Mouse (Mus musculus) lung, embryonic 14.5 days (tissue): ENCODE results near the gene Tmem136. TPM values are rescaled to one million over a fixed set of nuclear protein-coding genes. Genes with fewer than 3 reads are reported as not detected.
A peak's percentile ranks its signal among the peaks of the same experiment; 100 is the strongest.

Experiments used
- ATAC-seq: fragments of 200-750 bp; cut with Nextera tagmentation; 2 replicates; pipeline ENCODE4 v1.8.0; 2017; ENCODE audit warnings: mild to moderate bottlenecking, moderate TSS enrichment, moderate library complexity; ENCODE audit not compliant: insufficient read depth
- DNase-seq: peaks from one replicate; pipeline ENCODE4 v3.0.0-alpha.2; 2015
- H3K27ac ChIP-seq: fragments of 300-500 bp; sonication (generic); 2 replicates; pipeline ENCODE4 v1.5.1; 2014; ENCODE audit warnings: low read depth, mild to moderate bottlenecking, moderate library complexity
- H3K27me3 ChIP-seq: fragments of 300-500 bp; sonication (generic); 2 replicates; pipeline ENCODE4 v1.6.1; 2014; ENCODE audit warnings: low read length, control low read depth; ENCODE audit not compliant: insufficient read depth
- H3K36me3 ChIP-seq: fragments of 300-500 bp; sonication (generic); 2 replicates; pipeline ENCODE4 v1.6.1; 2014; ENCODE audit warnings: control low read depth; ENCODE audit not compliant: insufficient read depth
- H3K4me1 ChIP-seq: fragments of 300-500 bp; sonication (generic); 2 replicates; pipeline ENCODE4 v1.6.1; 2014; ENCODE audit warnings: antibody characterized with exemption, control low read depth; ENCODE audit not compliant: insufficient read depth
- H3K4me2 ChIP-seq: fragments of 300-500 bp; sonication (generic); 2 replicates; pipeline ENCODE4 v1.6.1; 2014; ENCODE audit warnings: mild to moderate bottlenecking
- H3K4me3 ChIP-seq: fragments of 300-500 bp; sonication (generic); 2 replicates; pipeline ENCODE4 v1.5.1; 2014; ENCODE audit warnings: low read depth, low read length
- H3K9ac ChIP-seq: fragments of 300-500 bp; sonication (generic); 2 replicates; pipeline ENCODE4 v1.6.1; 2014
- H3K9me3 ChIP-seq: fragments of 300-500 bp; sonication (generic); 2 replicates; pipeline ENCODE4 v1.6.1; 2016; ENCODE audit warnings: low read depth, low read length, control low read depth
- CTCF ChIP-seq: IDR thresholded peaks from 2 replicates; pipeline ENCODE4 v1.5.1; 2016; ENCODE audit warnings: antibody characterized with exemption, low read depth
- WGBS: fragments of 180-500 bp; shearing (Covaris S2); extraction: QIAGEN DNeasy Blood & Tissue Kit; methylation state at CpG from one replicate; pipeline ENCODE4 v1.1.7; 2014; 5-methylcytosine and 5-hydroxymethylcytosine counted together
- polyA plus RNA-seq: library from polyadenylated mRNA; unstranded; fragments of >200 nt; fragmentation: Nextera tagmentation; extraction: Ambion mirVana; gene quantifications from 2 replicates; pipeline ENCODE4 v1.2.1, GENCODE M21; 2014

Gene Tmem136
- polyA plus RNA-seq, 1 experiment from 2014 or later: 5.3 TPM

DNA sequence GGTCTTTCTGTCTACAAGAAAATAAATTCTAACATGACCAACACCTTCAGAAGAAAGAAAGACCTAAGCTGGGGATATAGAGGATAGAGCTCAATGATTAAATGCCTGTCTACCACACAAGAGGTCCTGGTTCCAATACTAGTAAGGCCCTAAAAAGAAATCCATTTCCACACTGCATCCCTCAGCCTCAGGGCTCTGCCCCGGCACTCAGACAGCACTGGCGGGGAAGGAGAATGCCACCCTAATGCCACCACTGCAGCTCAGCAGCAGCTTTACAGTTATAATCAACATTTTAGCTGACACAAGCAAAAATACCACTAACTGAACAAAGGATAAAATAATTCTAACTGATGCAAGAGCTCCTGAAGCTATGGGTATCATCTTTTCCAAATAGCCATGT is 46.2 kb downstream of the Tmem136 start:
- Histone ChIP-seq H3K4me3 (no peak overlapping the region), H3K27me3 (no peaks in the 10 kb centered on the region), H3K4me1 (0 out of 2 replicates have a peak, but pooled peaks cover 5% of the 10 kb centered on the region), H3K36me3 (no peaks in the 10 kb centered on the region), H3K4me2 (no peak overlapping the region), H3K9ac (no peak overlapping the region), H3K9me3 (no peaks in the 10 kb centered on the region), H3K27ac (no peak overlapping the region)
- 71% methylated on average over 2 of the region's 2 CpGs for WGBS
- no peak for DNase-seq
- no peak for TF ChIP-seq CTCF
- no peak for ATAC-seq

DNA sequence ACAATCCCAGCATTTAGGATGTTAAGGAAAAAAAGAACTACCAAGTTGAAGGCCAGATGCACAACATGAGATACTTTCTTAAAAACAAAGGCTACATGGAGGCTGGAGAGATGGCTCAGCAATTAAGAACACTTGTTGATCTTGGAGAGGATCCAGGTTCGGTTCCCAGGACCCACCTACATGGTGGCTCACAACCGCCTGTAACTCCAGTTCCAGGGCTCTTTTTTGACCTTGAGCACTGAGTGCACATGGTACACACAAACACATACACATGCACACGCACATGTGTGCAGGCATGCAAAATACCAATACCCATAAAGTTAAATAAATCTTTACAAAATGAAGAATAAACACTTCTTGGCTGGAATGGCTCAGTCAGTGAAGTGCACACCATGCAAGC is 48.5 kb downstream of the Tmem136 start:
- H3K36me3 ChIP-seq: no peaks in the 10 kb centered on the region
- no peak overlapping the region for H3K4me2 ChIP-seq
- TF ChIP-seq CTCF: no peak
- no peaks in the 10 kb centered on the region for H3K27me3 ChIP-seq
- no peak for ATAC-seq
- WGBS: 61% methylated on average over 3 of the region's 3 CpGs
- 0 out of 2 replicates have a peak, but pooled peaks cover 5% of the 10 kb centered on the region for H3K4me1 ChIP-seq
- H3K9me3 ChIP-seq: no peaks in the 10 kb centered on the region
- H3K4me3 ChIP-seq: no peak overlapping the region
- H3K27ac ChIP-seq: 0 out of 2 replicates have a peak overlapping the region, but pooled peaks have one; percentile 8
- H3K9ac ChIP-seq: no peak overlapping the region
- peak; percentile 15 for DNase-seq

DNA sequence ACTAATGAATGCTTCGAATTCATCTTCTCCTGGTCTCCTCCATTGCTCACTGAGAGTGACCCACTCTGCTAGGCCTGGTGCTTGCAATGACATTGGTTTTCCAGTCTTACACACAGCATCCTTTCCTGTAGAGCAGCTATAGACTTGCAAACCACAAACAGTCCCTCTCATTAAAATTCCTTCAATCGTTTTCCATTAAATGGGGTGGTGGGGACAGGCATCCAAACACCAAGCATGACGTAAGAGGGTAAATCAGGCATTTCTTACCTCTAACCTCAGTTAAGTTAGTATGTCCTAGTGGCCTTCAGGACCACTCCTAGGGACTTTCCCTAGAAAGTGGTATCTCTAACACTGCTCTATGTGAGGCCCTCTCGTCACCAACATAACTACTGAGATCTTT is 51.1 kb downstream of the Tmem136 start:
- DNase-seq: no peak
- no peak for TF ChIP-seq CTCF
- Histone ChIP-seq H3K9ac (no peak overlapping the region), H3K27ac (no peak overlapping the region), H3K27me3 (no peaks in the 10 kb centered on the region), H3K36me3 (no peaks in the 10 kb centered on the region), H3K4me1 (0 out of 2 replicates have a peak, but pooled peaks cover 5% of the 10 kb centered on the region), H3K4me2 (no peak overlapping the region), H3K9me3 (no peaks in the 10 kb centered on the region), H3K4me3 (no peak overlapping the region)
- 85% methylated on average over 4 of the region's 4 CpGs for WGBS
- ATAC-seq: no peak

DNA sequence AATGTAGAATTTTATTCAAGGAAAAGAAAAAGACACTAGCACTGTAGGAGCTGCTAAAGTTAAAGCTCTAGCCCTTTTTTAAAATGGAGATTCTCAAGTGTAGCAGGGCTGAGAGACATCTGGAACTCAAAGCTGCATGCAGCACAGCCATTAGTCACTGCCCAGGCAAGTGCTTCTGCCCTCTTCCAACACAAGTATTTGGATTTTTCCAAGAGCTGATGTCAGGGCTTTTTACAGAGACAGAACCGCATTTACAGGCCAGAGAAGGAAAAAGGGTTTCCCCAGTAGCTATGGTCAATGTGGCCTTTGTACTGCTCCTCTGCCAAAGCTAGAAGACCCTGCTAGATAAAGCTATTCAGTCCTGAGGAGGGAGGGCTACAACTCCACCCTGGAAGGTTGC is 54.8 kb downstream of the Tmem136 start:
- no peak for TF ChIP-seq CTCF
- 42% methylated on average over 1 of the region's 1 CpGs for WGBS
- no peak for DNase-seq

More for the DNA sequence above, 54.8 kb downstream of the Tmem136 start:
- no peak overlapping the region for H3K4me3 ChIP-seq
- no peak overlapping the region for H3K9ac ChIP-seq
- ATAC-seq: no peak
- no peaks in the 10 kb centered on the region for H3K4me1 ChIP-seq
- H3K36me3 ChIP-seq: no peaks in the 10 kb centered on the region
- no peaks in the 10 kb centered on the region for H3K27me3 ChIP-seq
- H3K27ac ChIP-seq: no peak overlapping the region
- H3K9me3 ChIP-seq: no peaks in the 10 kb centered on the region
- H3K4me2 ChIP-seq: no peak overlapping the region

Other genes starting within 250 kb of the Tmem136 start
- 1.6 and 2.2 TPM in 2 replicates for gene Grik4, start 172.1 kb downstream of the Tmem136 start, polyA plus RNA-seq
- gene Arhgef12, start 9.3 kb downstream of the Tmem136 start, polyA plus RNA-seq: 19.1 and 24.7 TPM in 2 replicates
- 0.08 and 0.16 TPM in 2 replicates for gene Pou2f3, start 93.8 kb upstream of the Tmem136 start, polyA plus RNA-seq
- gene Oaf, start 123.3 kb upstream of the Tmem136 start, polyA plus RNA-seq: 84.5 and 95.4 TPM in 2 replicates
- gene Trim29, start 194.3 kb upstream of the Tmem136 start, polyA plus RNA-seq: 0.19 and 0.21 TPM in 2 replicates